Mouse (Mus musculus) heart, embryonic 11.5 days (tissue): ENCODE data around the gene Ankdd1a. TPM values are rescaled to one million over a fixed set of nuclear protein-coding genes. Genes with fewer than 3 reads are reported as not detected.

Source experiments
- ATAC-seq: fragments of 200-750 bp; cut with Nextera tagmentation; replicated peaks from 2 replicates; pipeline ENCODE4 v1.8.0; 2017; ENCODE audit warnings: moderate library complexity; ENCODE audit not compliant: insufficient number of reproducible peaks, low FRiP score, low TSS enrichment
- H3K27ac ChIP-seq: fragments of 300-500 bp; sonication (generic); 2 replicates; pipeline ENCODE4 v1.5.1; 2014; ENCODE audit warnings: mild to moderate bottlenecking, low read depth, low read length
- H3K27me3 ChIP-seq: fragments of 300-500 bp; sonication (generic); 2 replicates; pipeline ENCODE4 v1.6.1; 2014; ENCODE audit warnings: mild to moderate bottlenecking, low read length, mixed read lengths; ENCODE audit not compliant: control insufficient read depth, insufficient read depth
- H3K36me3 ChIP-seq: fragments of 300-500 bp; sonication (generic); 2 replicates; pipeline ENCODE4 v1.6.1; 2014; ENCODE audit warnings: mild to moderate bottlenecking, low read length, moderate library complexity, mixed read lengths; ENCODE audit not compliant: control insufficient read depth, insufficient read depth
- H3K4me1 ChIP-seq: fragments of 300-500 bp; sonication (generic); 2 replicates; pipeline ENCODE4 v1.6.1; 2014; ENCODE audit warnings: low read length; ENCODE audit not compliant: control insufficient read depth, insufficient read depth
- H3K4me2 ChIP-seq: fragments of 300-500 bp; sonication (generic); 2 replicates; pipeline ENCODE4 v1.6.1; 2014; ENCODE audit warnings: mild to moderate bottlenecking, moderate library complexity
- H3K4me3 ChIP-seq: fragments of 300-500 bp; sonication (generic); 2 replicates; pipeline ENCODE4 v1.5.1; 2014; ENCODE audit warnings: low read depth, low read length
- H3K9ac ChIP-seq: fragments of 300-500 bp; sonication (generic); 2 replicates; pipeline ENCODE4 v1.6.1; 2014; ENCODE audit warnings: mild to moderate bottlenecking, low read depth, low read length, moderate library complexity
- H3K9me3 ChIP-seq: fragments of 300-500 bp; sonication (generic); replicated peaks from 2 replicates; pipeline ENCODE4 v1.6.1; 2016; ENCODE audit warnings: low read length; ENCODE audit not compliant: control insufficient read depth
- WGBS: fragments of 180-500 bp; shearing (Covaris S2); extraction: QIAGEN DNeasy Blood & Tissue Kit; methylation state at CpG from one replicate; pipeline ENCODE4 v1.1.7; 2014; ENCODE audit not compliant: insufficient replicate concordance; 5-methylcytosine and 5-hydroxymethylcytosine counted together
- polyA plus RNA-seq: library from polyadenylated mRNA; unstranded; fragments of >200 nt; fragmentation: Nextera tagmentation; extraction: Ambion mirVana; gene quantifications from 2 replicates; pipeline ENCODE4 v1.2.1, GENCODE M21; 2014

Gene Ankdd1a
- polyA plus RNA-seq, 1 experiment from 2014 or later = not detected

GRCm38 (mm10) chr9:65467686-65468085, 52.3 kb downstream of the Ankdd1a start:
- peaks cover under 1% of the 10 kb centered on the region; the same call in 1 of the 2 replicates for H3K4me1 ChIP-seq
- H3K9ac ChIP-seq = no peak overlapping the region
- no peaks in the 10 kb centered on the region for H3K9me3 ChIP-seq
- H3K36me3 ChIP-seq = peaks cover 7% of the 10 kb centered on the region
- H3K27ac ChIP-seq = no peak overlapping the region
- 64% methylated on average over 11 of the region's 11 CpGs for WGBS
- no peak overlapping the region for H3K4me2 ChIP-seq
- H3K4me3 ChIP-seq = no peak overlapping the region
- ATAC-seq = no peak
- H3K27me3 ChIP-seq = no peaks in the 10 kb centered on the region

- Histone ChIP-seq H3K27me3 (no peaks in the 10 kb centered on the region), H3K4me1 (peaks cover 13% of the 10 kb centered on the region), H3K9me3 (no peaks in the 10 kb centered on the region), H3K4me3 (no peak overlapping the region), H3K9ac (no peak overlapping the region), H3K4me2 (no peak overlapping the region), H3K36me3 (peaks cover 4% of the 10 kb centered on the region), H3K27ac (no peak overlapping the region)
- ATAC-seq = no peak
- 91% methylated on average over 2 of the region's 2 CpGs for WGBS
Measured at GRCm38 (mm10) chr9:65465241-65465640, 54.8 kb downstream of the Ankdd1a start.

- no peak for ATAC-seq
- no peaks in the 10 kb centered on the region for H3K27me3 ChIP-seq
- 87% methylated on average over 6 of the region's 6 CpGs for WGBS
- H3K9me3 ChIP-seq = no peaks in the 10 kb centered on the region
- H3K36me3 ChIP-seq = peaks cover 4% of the 10 kb centered on the region; the same call in 1 of the 2 replicates
- H3K4me3 ChIP-seq = no peak overlapping the region
- H3K4me1 ChIP-seq = peaks cover 14% of the 10 kb centered on the region
- H3K27ac ChIP-seq = no peak overlapping the region
- H3K4me2 ChIP-seq = no peak overlapping the region
- no peak overlapping the region for H3K9ac ChIP-seq
Measured at GRCm38 (mm10) chr9:65464161-65464560, 55.8 kb downstream of the Ankdd1a start.

GRCm38 (mm10) chr9:65462544-65462943, 57.4 kb downstream of the Ankdd1a start:
- Histone ChIP-seq H3K27ac (no peak overlapping the region), H3K4me1 (peaks cover 14% of the 10 kb centered on the region), H3K27me3 (no peaks in the 10 kb centered on the region), H3K4me3 (no peak overlapping the region), H3K36me3 (peaks cover 4% of the 10 kb centered on the region; the same call in 1 of the 2 replicates), H3K4me2 (peak overlapping the region; percentile 6; the same call in 1 of the 2 replicates), H3K9me3 (no peaks in the 10 kb centered on the region), H3K9ac (no peak overlapping the region)
- ATAC-seq = no peak
- WGBS = 65% methylated on average over 5 of the region's 5 CpGs

- Histone ChIP-seq H3K4me2 (peak within 1 kb of the TSS; percentile 78), H3K4me1 (peaks cover 14% of the 10 kb centered on the region), H3K27ac (peak within 1 kb of the TSS; percentile 72), H3K9me3 (no peaks in the 10 kb centered on the region), H3K4me3 (peak within 1 kb of the TSS; percentile 87), H3K27me3 (no peaks in the 10 kb centered on the region), H3K36me3 (peaks cover under 1% of the 10 kb centered on the region; the same call in 1 of the 2 replicates), H3K9ac (peak within 1 kb of the TSS; percentile 84)
- WGBS = under 1% methylated on average over 53 of the region's 53 CpGs
- ATAC-seq = peak; percentile 91
Measured at GRCm38 (mm10) chr9:65460732-65461442, 59.1 kb downstream of the Ankdd1a start, which contains the start of gene Spg21. Spg21 (plus strand) TSS chr9:65460947.

GRCm38 (mm10) chr9:65460198-65460597, 59.8 kb downstream of the Ankdd1a start:
- H3K27ac ChIP-seq = peak overlapping the region; percentile 66; the same call in 1 of the 2 replicates
- peaks cover 14% of the 10 kb centered on the region for H3K4me1 ChIP-seq
- H3K9me3 ChIP-seq = no peaks in the 10 kb centered on the region
- H3K9ac ChIP-seq = peak overlapping the region; percentile 84
- 54% methylated on average over 3 of the region's 3 CpGs for WGBS
- no peak for ATAC-seq
- no peaks in the 10 kb centered on the region for H3K27me3 ChIP-seq
- no peaks in the 10 kb centered on the region for H3K36me3 ChIP-seq
- H3K4me2 ChIP-seq = peak overlapping the region; percentile 78
- peak overlapping the region; percentile 87 for H3K4me3 ChIP-seq

DNA sequence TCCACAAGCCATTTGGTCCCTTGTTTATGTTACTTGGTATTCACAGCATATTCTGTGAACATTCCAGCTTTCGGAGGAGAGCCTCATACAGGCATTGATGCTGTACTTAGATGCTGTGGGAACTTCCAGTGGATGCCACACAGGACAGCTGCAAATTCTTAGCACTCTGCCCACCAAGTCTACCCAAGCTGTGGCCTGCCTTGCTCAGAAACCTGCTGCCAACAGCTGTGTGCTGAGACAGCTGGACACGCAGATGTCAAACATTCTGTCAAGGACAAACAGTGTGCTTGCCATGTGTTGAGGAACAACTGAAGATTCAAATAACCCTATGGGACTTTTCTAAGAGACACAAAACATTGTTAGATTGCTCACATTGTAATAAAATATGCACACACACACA, 61.0 kb downstream of the Ankdd1a start:
- no peak for ATAC-seq
- H3K4me1 ChIP-seq = peaks cover 14% of the 10 kb centered on the region
- H3K9me3 ChIP-seq = no peaks in the 10 kb centered on the region
- no peak overlapping the region for H3K27ac ChIP-seq
- 83% methylated on average over 2 of the region's 2 CpGs for WGBS
- no peak overlapping the region for H3K4me2 ChIP-seq
- H3K27me3 ChIP-seq = no peaks in the 10 kb centered on the region
- H3K4me3 ChIP-seq = no peak overlapping the region
- no peaks in the 10 kb centered on the region for H3K36me3 ChIP-seq
- H3K9ac ChIP-seq = no peak overlapping the region

GRCm38 (mm10) chr9:65447951-65448350, 72.0 kb downstream of the Ankdd1a start:
- Histone ChIP-seq H3K4me3 (no peak overlapping the region), H3K9ac (no peak overlapping the region), H3K4me2 (no peak overlapping the region), H3K27ac (no peak overlapping the region), H3K4me1 (no peaks in the 10 kb centered on the region), H3K9me3 (no peaks in the 10 kb centered on the region), H3K27me3 (no peaks in the 10 kb centered on the region), H3K36me3 (peaks cover 17% of the 10 kb centered on the region)
- 87% methylated on average over 6 of the region's 6 CpGs for WGBS
- ATAC-seq = no peak

- Histone ChIP-seq H3K36me3 (peaks cover 20% of the 10 kb centered on the region), H3K27ac (no peak overlapping the region), H3K4me2 (no peak overlapping the region), H3K4me3 (no peak overlapping the region), H3K4me1 (no peaks in the 10 kb centered on the region), H3K27me3 (no peaks in the 10 kb centered on the region), H3K9ac (no peak overlapping the region), H3K9me3 (no peaks in the 10 kb centered on the region)
- ATAC-seq = no peak
- 91% methylated on average over 4 of the region's 4 CpGs for WGBS
Measured at GRCm38 (mm10) chr9:65444692-65445091, 75.3 kb downstream of the Ankdd1a start.
